Mouse (Mus musculus): ENCODE measurements around the gene Wsb2.
A peak's percentile ranks its signal among the peaks of the same experiment; 100 is the strongest.
"Not testable (repeated sequence)": the region's sequence is repeated elsewhere in the genome, so short reads cannot be mapped to it uniquely, and the experiment has no call there.

Wsb2 gene

GRCm38 (mm10) chr5:117357129-117357477 is at the start of gene Wsb2:
Gene Wsb2 (plus strand): TSS chr5:117357304.
- H3K36me3 ChIP-seq (ENCODE audit: control insufficient read depth, insufficient read depth, low read length, poor library complexity, severe bottlenecking): no peaks in the 10 kb centered on the region
- DNase-seq (ENCODE audit: low read depth, low spot score): peak; percentile 81

GRCm38 (mm10) chr5:117307699-117308098 is 49.4 kb upstream of the Wsb2 start:
- DNase-seq (ENCODE audit: low read depth, low spot score): peak; percentile 77
- no peaks in the 10 kb centered on the region for H3K36me3 ChIP-seq (ENCODE audit: control insufficient read depth, insufficient read depth, low read length, poor library complexity, severe bottlenecking)
- no peaks in the 10 kb centered on the region for H3K27me3 ChIP-seq (ENCODE audit: control insufficient read depth, insufficient read depth, low read length, poor library complexity, severe bottlenecking)

More at GRCm38 (mm10) chr5:117357129-117357477, at the start of gene Wsb2:
- no peaks in the 10 kb centered on the region for H3K27me3 ChIP-seq (ENCODE audit: control insufficient read depth, insufficient read depth, low read length, poor library complexity, severe bottlenecking)

GRCm38 (mm10) chr5:117313420-117313819 is 43.7 kb upstream of the Wsb2 start:
- no peaks in the 10 kb centered on the region; the same call in 1 of the 2 replicates for H3K27me3 ChIP-seq (ENCODE audit: control insufficient read depth, insufficient read depth, low read length, poor library complexity, severe bottlenecking)
- DNase-seq (ENCODE audit: low read depth, low spot score): peak; percentile 37
- H3K36me3 ChIP-seq (ENCODE audit: control insufficient read depth, insufficient read depth, low read length, poor library complexity, severe bottlenecking): no peaks in the 10 kb centered on the region

DNA sequence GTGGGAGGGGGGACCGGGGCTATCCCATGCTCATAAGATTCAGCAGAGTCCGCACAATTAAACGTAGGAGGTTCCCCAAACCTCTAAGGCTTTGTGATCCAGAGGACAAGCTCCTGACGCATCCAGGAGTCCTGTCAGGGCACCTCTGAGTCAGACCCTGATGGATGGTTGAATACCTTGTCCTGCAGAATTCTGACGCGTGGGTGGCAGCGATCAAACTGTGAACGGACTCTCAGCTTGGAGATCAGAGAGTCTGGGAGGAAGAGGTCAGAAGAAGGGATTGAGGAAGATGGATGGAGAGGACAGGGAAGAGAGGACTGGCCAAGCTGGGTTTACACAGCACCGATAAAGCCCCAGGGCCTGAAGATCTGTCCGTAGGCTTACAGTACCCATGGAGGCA is 43.2 kb upstream of the Wsb2 start:
- no peaks in the 10 kb centered on the region; the same call in 1 of the 2 replicates for H3K27me3 ChIP-seq (ENCODE audit: control insufficient read depth, insufficient read depth, low read length, poor library complexity, severe bottlenecking)
- H3K36me3 ChIP-seq (ENCODE audit: control insufficient read depth, insufficient read depth, low read length, poor library complexity, severe bottlenecking): no peaks in the 10 kb centered on the region
- DNase-seq (ENCODE audit: low read depth, low spot score): no peak

- no peak for DNase-seq (ENCODE audit: low read depth, low spot score)
- H3K36me3 ChIP-seq (ENCODE audit: control insufficient read depth, insufficient read depth, low read length, poor library complexity, severe bottlenecking): no peaks in the 10 kb centered on the region
- H3K27me3 ChIP-seq (ENCODE audit: control insufficient read depth, insufficient read depth, low read length, poor library complexity, severe bottlenecking): no peaks in the 10 kb centered on the region; the same call in 1 of the 2 replicates
Measured at GRCm38 (mm10) chr5:117314587-117315428, 42.3 kb upstream of the Wsb2 start.

GRCm38 (mm10) chr5:117318741-117319629 is 38.1 kb upstream of the Wsb2 start, which contains the start of gene Vsig10:
Gene Vsig10 (plus strand): TSS chr5:117319083.
- no peaks in the 10 kb centered on the region for H3K36me3 ChIP-seq (ENCODE audit: control insufficient read depth, insufficient read depth, low read length, poor library complexity, severe bottlenecking)
- peak; percentile 47 for DNase-seq (ENCODE audit: low read depth, low spot score)

DNA sequence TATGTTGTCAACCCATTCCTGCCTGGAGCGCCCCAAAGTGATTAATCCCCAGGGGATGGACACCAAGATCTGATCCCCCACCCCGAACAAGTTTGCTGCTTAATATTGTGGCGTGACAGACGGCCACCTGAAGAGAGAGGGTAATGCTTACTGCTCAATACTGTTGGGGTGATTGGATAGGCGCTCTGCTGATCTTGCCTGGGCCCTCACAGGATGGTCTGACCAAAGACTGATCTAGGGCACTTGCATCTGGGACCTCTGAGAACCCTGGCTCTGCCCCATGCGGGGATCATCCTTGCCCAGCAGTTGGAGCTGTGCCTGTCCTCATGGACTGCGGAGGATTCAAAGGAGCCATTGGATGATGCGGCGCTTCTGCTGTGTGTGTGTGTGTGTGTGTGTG is 33.4 kb upstream of the Wsb2 start:
- Histone ChIP-seq H3K36me3 (ENCODE audit: control insufficient read depth, insufficient read depth, low read length, poor library complexity, severe bottlenecking) (no peaks in the 10 kb centered on the region), H3K27me3 (ENCODE audit: control insufficient read depth, insufficient read depth, low read length, poor library complexity, severe bottlenecking) (no peaks in the 10 kb centered on the region; the same call in 1 of the 2 replicates)
- DNase-seq (ENCODE audit: low read depth, low spot score): no peak

More at GRCm38 (mm10) chr5:117318741-117319629, 38.1 kb upstream of the Wsb2 start, which contains the start of gene Vsig10:
- H3K27me3 ChIP-seq (ENCODE audit: control insufficient read depth, insufficient read depth, low read length, poor library complexity, severe bottlenecking): no peaks in the 10 kb centered on the region; the same call in none of the 2 replicates

DNA sequence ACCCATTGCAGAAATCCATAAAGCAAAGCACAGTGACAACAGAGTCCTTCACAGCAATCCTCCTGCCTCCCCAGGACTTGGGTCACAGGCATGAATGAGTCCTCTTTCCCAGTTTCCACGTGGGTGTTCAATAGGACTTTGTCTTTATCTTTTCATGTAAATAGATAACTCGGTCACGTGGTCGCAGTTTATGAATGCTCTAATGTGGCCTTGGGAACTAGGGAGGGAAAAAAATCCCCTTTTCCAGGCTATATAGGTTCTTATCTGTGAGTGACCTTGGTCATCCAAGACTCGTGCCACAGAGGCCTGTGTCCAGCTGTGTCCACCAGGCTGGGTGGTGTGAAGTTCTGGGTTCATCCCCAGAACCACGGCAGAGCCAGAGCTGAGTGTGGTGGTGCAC is 30.7 kb upstream of the Wsb2 start:
- no peak for DNase-seq (ENCODE audit: low read depth, low spot score)

DNA sequence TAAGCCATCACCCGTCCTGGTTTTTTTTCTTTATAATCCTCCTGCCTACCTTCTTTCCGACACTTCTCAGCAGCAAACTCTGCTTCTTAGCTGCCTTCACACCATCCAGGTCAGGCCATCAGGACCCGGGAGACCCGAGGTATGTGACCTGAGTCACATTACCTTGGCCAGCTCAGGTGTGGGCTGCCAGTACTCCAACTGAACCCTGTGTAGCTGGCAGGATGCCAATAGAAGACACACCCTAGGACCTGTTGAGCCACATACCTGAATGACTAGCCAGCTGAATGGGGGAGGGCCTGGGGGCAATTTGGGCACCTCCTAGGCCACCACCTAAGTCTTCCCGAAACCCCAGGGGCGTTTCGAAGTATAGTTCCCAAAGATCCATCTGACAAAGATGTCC is 26.6 kb upstream of the Wsb2 start:
- no peak for DNase-seq (ENCODE audit: low read depth, low spot score)
- H3K36me3 ChIP-seq (ENCODE audit: control insufficient read depth, insufficient read depth, low read length, poor library complexity, severe bottlenecking): no peaks in the 10 kb centered on the region
- H3K27me3 ChIP-seq (ENCODE audit: control insufficient read depth, insufficient read depth, low read length, poor library complexity, severe bottlenecking): no peaks in the 10 kb centered on the region

More for the DNA sequence above, 30.7 kb upstream of the Wsb2 start:
- H3K36me3 ChIP-seq (ENCODE audit: control insufficient read depth, insufficient read depth, low read length, poor library complexity, severe bottlenecking): no peaks in the 10 kb centered on the region
- H3K27me3 ChIP-seq (ENCODE audit: control insufficient read depth, insufficient read depth, low read length, poor library complexity, severe bottlenecking): no peaks in the 10 kb centered on the region; the same call in 1 of the 2 replicates

- Histone ChIP-seq H3K36me3 (ENCODE audit: control insufficient read depth, insufficient read depth, low read length, poor library complexity, severe bottlenecking) (no peaks in the 10 kb centered on the region; the same call in 1 of the 2 replicates), H3K27me3 (ENCODE audit: control insufficient read depth, insufficient read depth, low read length, poor library complexity, severe bottlenecking) (no peaks in the 10 kb centered on the region)
- DNase-seq (ENCODE audit: low read depth, low spot score): no peak
Measured at GRCm38 (mm10) chr5:117337999-117338398, 19.1 kb upstream of the Wsb2 start.

GRCm38 (mm10) chr5:117338503-117338902 is 18.6 kb upstream of the Wsb2 start:
- no peaks in the 10 kb centered on the region for H3K27me3 ChIP-seq (ENCODE audit: control insufficient read depth, insufficient read depth, low read length, poor library complexity, severe bottlenecking)
- H3K36me3 ChIP-seq (ENCODE audit: control insufficient read depth, insufficient read depth, low read length, poor library complexity, severe bottlenecking): no peaks in the 10 kb centered on the region; the same call in 1 of the 2 replicates
- no peak for DNase-seq (ENCODE audit: low read depth, low spot score)

DNA sequence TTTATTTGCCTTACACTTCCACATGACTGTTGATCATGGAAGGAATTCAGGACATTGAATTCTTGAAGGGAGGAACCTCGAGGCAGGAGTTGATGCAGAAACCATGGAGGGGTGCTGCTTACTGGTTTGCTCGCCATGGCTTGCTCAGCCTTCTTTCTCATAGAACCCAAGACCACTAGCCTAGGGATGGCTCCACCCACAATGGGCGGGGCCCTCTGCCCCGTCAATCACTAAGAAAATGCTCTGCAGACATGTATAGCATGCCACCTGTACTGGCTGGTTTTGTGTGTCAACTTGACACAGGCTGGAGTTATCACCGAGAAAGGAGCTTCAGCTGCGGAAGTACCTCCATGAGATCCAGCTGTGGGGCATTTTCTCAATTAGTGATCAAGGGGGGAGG is 17.0 kb upstream of the Wsb2 start:
- H3K36me3 ChIP-seq (ENCODE audit: control insufficient read depth, insufficient read depth, low read length, poor library complexity, severe bottlenecking): no peaks in the 10 kb centered on the region; the same call in 1 of the 2 replicates
- DNase-seq (ENCODE audit: low read depth, low spot score): no peak
- no peaks in the 10 kb centered on the region for H3K27me3 ChIP-seq (ENCODE audit: control insufficient read depth, insufficient read depth, low read length, poor library complexity, severe bottlenecking)

GRCm38 (mm10) chr5:117341896-117342295 is 15.2 kb upstream of the Wsb2 start:
- Histone ChIP-seq H3K27me3 (ENCODE audit: control insufficient read depth, insufficient read depth, low read length, poor library complexity, severe bottlenecking) (no peaks in the 10 kb centered on the region), H3K36me3 (ENCODE audit: control insufficient read depth, insufficient read depth, low read length, poor library complexity, severe bottlenecking) (no peaks in the 10 kb centered on the region; the same call in 1 of the 2 replicates)

DNA sequence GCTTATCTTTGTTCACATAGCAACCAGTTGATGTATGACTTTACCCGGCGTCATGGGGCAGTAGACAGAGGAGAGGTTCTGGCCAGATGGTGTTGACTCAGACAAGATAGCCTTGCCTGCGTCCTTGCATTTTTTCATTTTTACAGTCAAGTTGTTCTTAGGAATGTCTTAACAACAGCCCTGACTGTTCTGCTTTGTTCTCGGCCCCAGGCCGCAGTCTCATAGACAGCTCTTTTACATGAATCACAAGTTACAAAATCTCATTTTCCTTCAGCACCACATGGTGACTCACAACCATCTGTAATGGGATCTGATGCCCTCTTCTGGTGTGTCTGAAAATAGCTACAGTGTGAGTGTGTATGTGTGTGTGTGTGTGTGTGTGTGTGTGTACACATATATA is 12.6 kb upstream of the Wsb2 start:
- not testable (repeated sequence) for DNase-seq (ENCODE audit: low read depth, low spot score); H3K27me3 ChIP-seq (ENCODE audit: control insufficient read depth, insufficient read depth, low read length, poor library complexity, severe bottlenecking); H3K36me3 ChIP-seq (ENCODE audit: control insufficient read depth, insufficient read depth, low read length, poor library complexity, severe bottlenecking)

More at GRCm38 (mm10) chr5:117341896-117342295, 15.2 kb upstream of the Wsb2 start:
- DNase-seq (ENCODE audit: low read depth, low spot score): no peak
